In genomic region chr2:148030991-148031675, GRCm38 (mm10) we compare ENCODE assay signal across 27 mouse cellular contexts. TPM values are rescaled to one million over a fixed set of nuclear protein-coding genes. Genes with fewer than 3 reads are reported as not detected.
DNase-seq lines count a peak whose midpoint lies in the region; ATAC-seq and TF ChIP-seq lines count a peak whose summit lies in the region.
"Had no signal": no experiment of that assay in that cellular context is flagged by ENCODE, and none has a peak within 500 bp of the region (broad histone marks: within the 10 kb centered on the region; RNA-seq: fewer than 3 reads in every experiment).

No protein-coding gene starts in this region.

- DNase-seq in hindbrain, embryonic 11.5 days (ENCODE audit: low spot score) = peak; percentile 50
- DNase-seq in lung, postnatal 0 days (ENCODE audit: low spot score) = no peak
- DNase-seq in lung, adult 18-20 months = no peak
- no peak for DNase-seq in CH12.LX (ENCODE audit: extremely low read depth)
- DNase-seq in liver, embryonic 13.5 days = no peak
- no peak for DNase-seq in thymus, postnatal 36 days
- DNase-seq: B cell, adult 2 months; cerebellum, adult 8-10 months; gastrocnemius, postnatal 14 days; kidney, adult 8-10 months; kidney, postnatal 25 days; layer of hippocampus, adult 9-11 months; right cerebral cortex, postnatal 4 days; thymus, adult 18-20 months had no signal

- TF ChIP-seq EP300 in lung, postnatal 0 days (IDR thresholded peaks at IDR 0.05) = no peak
- no peak for TF ChIP-seq EP300 in CH12.LX (IDR thresholded peaks at IDR 0.05; ENCODE audit: low read length)

- no peak for TF ChIP-seq POLR2A in CH12.LX (IDR thresholded peaks at IDR 0.05; ENCODE audit: low read depth, low read length)

- no peak for TF ChIP-seq RAD21 in CH12.LX (IDR thresholded peaks at IDR 0.05; ENCODE audit: low read depth, low read length)

- 1% methylated on average over 6 of the region's 6 CpGs for WGBS in hindbrain, embryonic 11.5 days
- WGBS in hindbrain, embryonic 12.5 days = 3% methylated on average over 6 of the region's 6 CpGs
- WGBS in lung, postnatal 0 days = 14% methylated on average over 6 of the region's 6 CpGs
- 7% methylated on average over 6 of the region's 6 CpGs for WGBS in liver, embryonic 13.5 days (ENCODE audit: insufficient replicate concordance)

- H3K4me2 ChIP-seq in hindbrain, embryonic 11.5 days (replicated peaks; ENCODE audit: low read depth, low read length) = no peak overlapping the region
- H3K4me2 ChIP-seq in hindbrain, embryonic 12.5 days (replicated peaks) = no peak overlapping the region
- H3K4me2 ChIP-seq in lung, postnatal 0 days (replicated peaks; ENCODE audit: low read depth, low read length) = peak overlapping the region; percentile 45
- H3K4me2 ChIP-seq in CH12.LX (ENCODE audit: insufficient read depth, low read depth, poor library complexity, severe bottlenecking) = peak overlapping the region; percentile 61; the same call in 1 of the 2 replicates
- peak overlapping the region; percentile 44 for H3K4me2 ChIP-seq in liver, embryonic 13.5 days
- H3K4me2 ChIP-seq: forebrain, embryonic 12.5 days; hindbrain, embryonic 14.5 days; neural tube, embryonic 13.5 days had no signal

- no peaks in the 10 kb centered on the region for H3K4me1 ChIP-seq in hindbrain, embryonic 11.5 days (replicated peaks; ENCODE audit: control insufficient read depth, insufficient read depth, low read length)
- H3K4me1 ChIP-seq in hindbrain, embryonic 12.5 days = 0 out of 2 replicates have a peak, but pooled peaks cover 3% of the 10 kb centered on the region
- no peaks in the 10 kb centered on the region for H3K4me1 ChIP-seq in lung, postnatal 0 days (ENCODE audit: insufficient read depth, low read depth, low read length)
- H3K4me1 ChIP-seq in CH12.LX (ENCODE audit: control insufficient read depth in 1 of 2, insufficient read depth in 2 of 2) = no peaks in the 10 kb centered on the region
- H3K4me1 ChIP-seq in liver, embryonic 13.5 days (replicated peaks) = no peaks in the 10 kb centered on the region; the same call in 1 of the 2 replicates
- H3K4me1 ChIP-seq: neural tube, embryonic 13.5 days had no signal

- no peak overlapping the region for H3K9ac ChIP-seq in hindbrain, embryonic 11.5 days (ENCODE audit: low read depth, low read length)
- H3K9ac ChIP-seq in hindbrain, embryonic 12.5 days = no peak overlapping the region
- H3K9ac ChIP-seq in lung, postnatal 0 days (replicated peaks; ENCODE audit: low read depth) = no peak overlapping the region
- H3K9ac ChIP-seq in CH12.LX (ENCODE audit: insufficient read depth, low read depth) = no peak overlapping the region
- no peak overlapping the region for H3K9ac ChIP-seq in liver, embryonic 13.5 days
- H3K9ac ChIP-seq: forebrain, embryonic 12.5 days; hindbrain, embryonic 14.5 days; neural tube, embryonic 13.5 days had no signal

- peaks cover 91% of the 10 kb centered on the region for H3K27me3 ChIP-seq in hindbrain, embryonic 11.5 days (ENCODE audit: control insufficient read depth, insufficient read depth, low read length)
- H3K27me3 ChIP-seq in hindbrain, embryonic 12.5 days = peaks cover 94% of the 10 kb centered on the region
- peaks cover 9% of the 10 kb centered on the region; the same call in 1 of the 2 replicates for H3K27me3 ChIP-seq in lung, postnatal 0 days (replicated peaks; ENCODE audit: insufficient read depth, low read length)
- H3K27me3 ChIP-seq in CH12.LX (replicated peaks) = peaks cover 68% of the 10 kb centered on the region
- peaks cover 81% of the 10 kb centered on the region for H3K27me3 ChIP-seq in liver, embryonic 13.5 days

- no peak overlapping the region for H3K4me3 ChIP-seq in hindbrain, embryonic 11.5 days (ENCODE audit: low read depth, low read length)
- H3K4me3 ChIP-seq in hindbrain, embryonic 12.5 days = no peak overlapping the region
- peak overlapping the region; percentile 21; the same call in 1 of the 2 replicates for H3K4me3 ChIP-seq in lung, postnatal 0 days (ENCODE audit: low read depth, low read length)
- no peak overlapping the region for H3K4me3 ChIP-seq in CH12.LX (replicated peaks in 1 of 3; ENCODE audit: low read depth in 2 of 3, low read length in 2 of 3, poor library complexity in 1 of 3)
- no peak overlapping the region for H3K4me3 ChIP-seq in liver, embryonic 13.5 days (replicated peaks)
- H3K4me3 ChIP-seq: forebrain, embryonic 12.5 days; neural tube, embryonic 13.5 days had no signal

- H3K9me3 ChIP-seq in hindbrain, embryonic 11.5 days (ENCODE audit: control insufficient read depth, low read length) = no peaks in the 10 kb centered on the region
- no peaks in the 10 kb centered on the region for H3K9me3 ChIP-seq in hindbrain, embryonic 12.5 days (replicated peaks)
- no peaks in the 10 kb centered on the region for H3K9me3 ChIP-seq in lung, postnatal 0 days (ENCODE audit: low read length)
- no peaks in the 10 kb centered on the region for H3K9me3 ChIP-seq in CH12.LX (replicated peaks; ENCODE audit: low read length)
- no peaks in the 10 kb centered on the region for H3K9me3 ChIP-seq in liver, embryonic 13.5 days (replicated peaks)
- H3K9me3 ChIP-seq: forebrain, embryonic 12.5 days; neural tube, embryonic 13.5 days had no signal

- in situ Hi-C loops in CH12.LX (cut with MboI; ENCODE audit: low pct_ligation_motif_present, low pct_unique_long_range_greater_than_20kb, low sequenced_read_pairs) = no loop called here

- dilution Hi-C loops in CH12.LX (cut with MboI; ENCODE audit: extremely low pct_ligation_motif_present, extremely low pct_unique_long_range_greater_than_20kb, low sequenced_read_pairs) = no loop called here

- no peak for TF ChIP-seq CTCF in lung, postnatal 0 days (IDR thresholded peaks at IDR 0.05)
- TF ChIP-seq CTCF in CH12.LX (conservative IDR thresholded peaks at IDR 0.05 in 1 of 2, IDR thresholded peaks at IDR 0.05 in 1 of 2; ENCODE audit: low read depth in 2 of 2, low read length in 2 of 2) = no peak

- H3K27ac ChIP-seq in hindbrain, embryonic 11.5 days (ENCODE audit: low read depth, low read length) = no peak overlapping the region
- H3K27ac ChIP-seq in hindbrain, embryonic 12.5 days = no peak overlapping the region
- peak overlapping the region; percentile 64 for H3K27ac ChIP-seq in lung, postnatal 0 days (ENCODE audit: low read length)
- H3K27ac ChIP-seq in CH12.LX (ENCODE audit: insufficient read depth, low read depth) = no peak overlapping the region
- H3K27ac ChIP-seq in liver, embryonic 13.5 days = peak overlapping the region; percentile 29
- H3K27ac ChIP-seq: forebrain, embryonic 12.5 days; hindbrain, embryonic 14.5 days; macrophage; neural tube, embryonic 13.5 days had no signal

- no peaks in the 10 kb centered on the region for H3K79me2 ChIP-seq in CH12.LX (replicated peaks; ENCODE audit: control insufficient read depth, extremely low read depth, insufficient read depth, poor library complexity, severe bottlenecking)

- H3K36me3 ChIP-seq in hindbrain, embryonic 11.5 days (ENCODE audit: control insufficient read depth, insufficient read depth, low read length) = no peaks in the 10 kb centered on the region
- H3K36me3 ChIP-seq in hindbrain, embryonic 12.5 days = no peaks in the 10 kb centered on the region
- no peaks in the 10 kb centered on the region for H3K36me3 ChIP-seq in lung, postnatal 0 days (ENCODE audit: insufficient read depth, low read length)
- H3K36me3 ChIP-seq in CH12.LX (replicated peaks in 1 of 2; ENCODE audit: control insufficient read depth in 1 of 2, insufficient read depth in 1 of 2, low read length in 1 of 2) = no peaks in the 10 kb centered on the region
- no peaks in the 10 kb centered on the region for H3K36me3 ChIP-seq in liver, embryonic 13.5 days
- H3K36me3 ChIP-seq: forebrain, embryonic 12.5 days; neural tube, embryonic 13.5 days had no signal

- no peak for ATAC-seq in hindbrain, embryonic 11.5 days (ENCODE audit: low FRiP score)
- ATAC-seq in hindbrain, embryonic 12.5 days (ENCODE audit: low FRiP score) = no peak
- ATAC-seq in lung, postnatal 0 days = no peak
- no peak for ATAC-seq in liver, embryonic 13.5 days (ENCODE audit: low read depth)
- ATAC-seq: Patski had no signal

TF ChIP-seq in CH12.LX, 34 proteins besides CTCF, POLR2A, EP300 and RAD21:
- no peak for TF ChIP-seq MEF2A (IDR thresholded peaks at IDR 0.05; ENCODE audit: borderline replicate concordance, low read depth, low read length)
- no peak for TF ChIP-seq POLR2AphosphoS2 (IDR thresholded peaks at IDR 0.05; ENCODE audit: low read depth, low read length)
- no peak for TF ChIP-seq PAX5 (IDR thresholded peaks at IDR 0.05; ENCODE audit: low read length)
- TF ChIP-seq SIN3A (IDR thresholded peaks at IDR 0.05; ENCODE audit: low read length) = no peak
- TF ChIP-seq MAZ (IDR thresholded peaks at IDR 0.05; ENCODE audit: low read depth, low read length) = no peak
- no peak for TF ChIP-seq NELFE (IDR thresholded peaks at IDR 0.05; ENCODE audit: low read depth, low read length)
- TF ChIP-seq CHD2 (IDR thresholded peaks at IDR 0.05; ENCODE audit: low read length) = no peak
- TF ChIP-seq USF1 (IDR thresholded peaks at IDR 0.05; ENCODE audit: low read depth, low read length) = no peak
- TF ChIP-seq ETS1 (conservative IDR thresholded peaks at IDR 0.05; ENCODE audit: low read depth, low read length) = no peak
- no peak for TF ChIP-seq MYC (IDR thresholded peaks at IDR 0.05; ENCODE audit: low read depth, low read length)
- no peak for TF ChIP-seq IRF4 (IDR thresholded peaks at IDR 0.05; ENCODE audit: low read depth, low read length)
- no peak for TF ChIP-seq NRF1 (IDR thresholded peaks at IDR 0.05; ENCODE audit: low read depth, low read length)
- TF ChIP-seq ZNF384 (IDR thresholded peaks at IDR 0.05; ENCODE audit: low read depth, low read length) = no peak
- TF ChIP-seq ELF1 (IDR thresholded peaks at IDR 0.05; ENCODE audit: low read depth, low read length) = no peak
- TF ChIP-seq SMC3 (IDR thresholded peaks at IDR 0.05; ENCODE audit: low read depth, low read length) = no peak

RNA-seq across cellular contexts. Expression of gene Foxa2, which starts 15.6 kb away (rescaled TPM):
- 3.4 and 4.5 TPM in 2 replicates for polyA plus RNA-seq in hindbrain, embryonic 11.5 days (2014; fragmentation: Nextera tagmentation; extraction: Ambion mirVana)
- polyA plus RNA-seq in hindbrain, embryonic 12.5 days (2016; fragmentation: Nextera tagmentation; extraction: Ambion mirVana) = 4.3 and 5.2 TPM in 2 replicates
- 37.0 and 37.7 TPM in 2 replicates for polyA plus RNA-seq in lung, postnatal 0 days (2015; fragmentation: Nextera tagmentation; extraction: Ambion mirVana)
- total RNA-seq in CH12.LX (2012; rRNA removed) (not detected in 2 replicates), CH12.LX (2014; rRNA removed) (not detected in 2 replicates)
- polyA plus RNA-seq in CH12.LX (2012; ENCODE audit: insufficient read length, low read depth) = not detected in 2 replicates
- polyA plus RNA-seq in liver, embryonic 13.5 days (2015; fragmentation: Nextera tagmentation; extraction: Ambion mirVana) = 3.6 and 3.8 TPM in 2 replicates
- total RNA-seq: adrenal gland, postnatal 36 days; common myeloid progenitor, adult 5-6 weeks; gastrocnemius, postnatal 14 days; heart, adult 8-10 months; left cerebral cortex, adult 8-10 months; monocyte, adult 5-6 weeks had no signal
- polyA plus RNA-seq: frontal cortex, adult 2 months; heart, postnatal 0 days; macrophage had no signal

Comparison
In these comparisons a context has a peak if more than half of its experiments do, and no peak if none do; other contexts are left out.
1. H3K27ac ChIP-seq: peak in lung, postnatal 0 days (single experiment) and liver, embryonic 13.5 days (single experiment); none in hindbrain, embryonic 11.5 days (single experiment), hindbrain, embryonic 12.5 days (single experiment) and CH12.LX (single experiment).
2. H3K4me2 ChIP-seq: peak in lung, postnatal 0 days (single experiment), CH12.LX (single experiment) and liver, embryonic 13.5 days (single experiment); none in hindbrain, embryonic 11.5 days (single experiment) and hindbrain, embryonic 12.5 days (single experiment).